Mouse (Mus musculus) neural tube, embryonic 14.5 days (tissue): ENCODE measurements around the gene Msh6. TPM values are rescaled to one million over a fixed set of nuclear protein-coding genes. Genes with fewer than 3 reads are reported as not detected.
"Not testable (repeated sequence)": the region's sequence is repeated elsewhere in the genome, so short reads cannot be mapped to it uniquely, and the experiment has no call there.

ENCODE experiments used
- ATAC-seq: fragments of 200-750 bp; cut with Nextera tagmentation; 2 replicates; pipeline ENCODE4 v1.8.0; 2017; ENCODE audit warnings: low read depth, mild to moderate bottlenecking, moderate TSS enrichment, moderate library complexity
- H3K27ac ChIP-seq: fragments of 300-500 bp; sonication (generic); 2 replicates; pipeline ENCODE4 v1.5.1; 2014; ENCODE audit warnings: low read depth, mild to moderate bottlenecking, control low read depth, low read length, moderate library complexity, mixed read lengths
- H3K27me3 ChIP-seq: fragments of 300-500 bp; sonication (generic); 2 replicates; pipeline ENCODE4 v1.6.1; 2014; ENCODE audit warnings: low read length; ENCODE audit not compliant: control insufficient read depth, insufficient read depth
- H3K36me3 ChIP-seq: fragments of 300-500 bp; sonication (generic); 2 replicates; pipeline ENCODE4 v1.6.1; 2014; ENCODE audit warnings: low read length, mixed read lengths; ENCODE audit not compliant: control insufficient read depth, insufficient read depth
- H3K4me1 ChIP-seq: fragments of 300-500 bp; sonication (generic); 2 replicates; pipeline ENCODE4 v1.6.1; 2014; ENCODE audit warnings: low read length; ENCODE audit not compliant: control insufficient read depth, insufficient read depth
- H3K4me2 ChIP-seq: fragments of 300-500 bp; sonication (generic); 2 replicates; pipeline ENCODE4 v1.6.1; 2014; ENCODE audit warnings: mild to moderate bottlenecking, low read depth, low read length, control low read depth
- H3K4me3 ChIP-seq: fragments of 300-500 bp; sonication (generic); 2 replicates; pipeline ENCODE4 v1.5.1; 2014; ENCODE audit warnings: low read depth, low read length, control low read depth, mixed read lengths
- H3K9ac ChIP-seq: fragments of 300-500 bp; sonication (generic); replicated peaks from 2 replicates; pipeline ENCODE4 v1.6.1; 2014; ENCODE audit warnings: low read depth, mild to moderate bottlenecking, control low read depth, low read length, mixed read lengths
- H3K9me3 ChIP-seq: fragments of 300-500 bp; sonication (generic); 2 replicates; pipeline ENCODE4 v1.6.1; 2016; ENCODE audit warnings: low read length; ENCODE audit not compliant: control insufficient read depth
- WGBS: fragments of 180-500 bp; shearing (Covaris S2); extraction: QIAGEN DNeasy Blood & Tissue Kit; methylation state at CpG from one replicate; pipeline ENCODE4 v1.1.7; 2014; 5-methylcytosine and 5-hydroxymethylcytosine counted together
- polyA plus RNA-seq: library from polyadenylated mRNA; unstranded; fragments of >200 nt; fragmentation: Nextera tagmentation; extraction: Ambion mirVana; gene quantifications from 2 replicates; pipeline ENCODE4 v1.2.1, GENCODE M21; 2014

The Msh6 gene
- polyA plus RNA-seq, result 28.1 and 34.5 TPM in 2 replicates

DNA sequence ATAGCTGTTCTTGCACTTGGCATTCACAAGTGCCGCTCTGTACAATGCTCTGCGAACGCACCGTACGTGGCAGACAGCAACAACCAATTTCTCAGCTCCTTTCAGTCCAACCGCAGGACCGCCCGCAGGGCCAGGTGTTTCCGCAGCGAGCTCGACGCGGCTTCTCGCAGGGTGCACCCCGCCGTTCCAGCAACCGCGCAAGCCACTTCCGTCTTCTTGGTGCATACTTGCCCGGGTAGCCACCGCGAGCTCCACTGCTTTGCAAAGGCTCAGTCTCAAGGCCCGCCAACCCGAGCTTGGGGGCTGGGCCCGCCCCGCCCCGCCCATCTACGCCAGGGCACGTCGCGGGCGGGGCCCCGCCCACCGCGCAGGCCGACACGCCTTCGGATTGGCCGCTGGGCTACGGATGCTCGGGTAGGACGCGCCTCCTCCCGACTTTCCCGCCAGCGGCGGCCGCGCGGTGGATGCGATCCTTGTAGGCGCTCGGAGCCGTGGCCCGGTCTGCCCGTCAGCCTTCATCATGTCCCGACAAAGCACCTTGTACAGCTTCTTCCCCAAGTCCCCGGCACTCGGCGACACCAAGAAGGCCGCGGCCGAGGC, at the start of gene Msh6:
Gene Msh6 (plus strand): TSS at position 434 of the 600 bp plus-strand sequence.
- H3K36me3 ChIP-seq, result 0 out of 2 replicates have a peak, but pooled peaks cover under 1% of the 10 kb centered on the region
- H3K4me1 ChIP-seq, result peaks cover 9% of the 10 kb centered on the region
- peak within 1 kb of the TSS; percentile 97 for H3K4me3 ChIP-seq
- no peaks in the 10 kb centered on the region for H3K27me3 ChIP-seq
- H3K9me3 ChIP-seq, result no peaks in the 10 kb centered on the region
- WGBS, result under 1% methylated on average over 63 of the region's 63 CpGs
- H3K9ac ChIP-seq, result peak within 1 kb of the TSS; percentile 87
- peak; percentile 99 for ATAC-seq
- H3K27ac ChIP-seq, result peak within 1 kb of the TSS; percentile 84
- H3K4me2 ChIP-seq, result peak within 1 kb of the TSS; percentile 80

DNA sequence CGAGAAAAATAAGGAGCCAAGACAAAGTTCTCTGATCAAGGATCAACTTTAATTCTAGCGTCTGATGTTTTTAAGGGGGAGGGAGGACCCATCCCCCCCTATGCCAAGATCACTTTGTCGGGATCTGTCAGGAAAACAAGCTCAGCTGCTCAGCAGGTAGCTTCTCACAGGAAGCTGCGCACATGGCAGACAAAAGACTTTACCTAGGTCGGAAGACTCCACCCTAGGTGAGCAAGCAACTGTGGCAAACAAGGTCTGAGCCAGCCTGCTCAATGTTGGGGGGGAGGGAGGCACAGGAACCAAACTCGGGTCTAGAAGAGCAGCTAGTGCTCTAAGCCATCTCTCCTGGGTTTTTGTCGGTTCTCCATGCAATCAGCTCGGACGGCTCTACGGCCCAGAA, 40.5 kb upstream of the Msh6 start:
- H3K27ac ChIP-seq, result no peak overlapping the region
- H3K4me1 ChIP-seq, result no peaks in the 10 kb centered on the region
- H3K4me3 ChIP-seq, result no peak overlapping the region
- no peak for ATAC-seq
- H3K9ac ChIP-seq, result no peak overlapping the region
- H3K4me2 ChIP-seq, result no peak overlapping the region
- no peaks in the 10 kb centered on the region for H3K36me3 ChIP-seq
- WGBS, result 88% methylated on average over 10 of the region's 10 CpGs
- H3K9me3 ChIP-seq, result no peaks in the 10 kb centered on the region
- no peaks in the 10 kb centered on the region for H3K27me3 ChIP-seq

DNA sequence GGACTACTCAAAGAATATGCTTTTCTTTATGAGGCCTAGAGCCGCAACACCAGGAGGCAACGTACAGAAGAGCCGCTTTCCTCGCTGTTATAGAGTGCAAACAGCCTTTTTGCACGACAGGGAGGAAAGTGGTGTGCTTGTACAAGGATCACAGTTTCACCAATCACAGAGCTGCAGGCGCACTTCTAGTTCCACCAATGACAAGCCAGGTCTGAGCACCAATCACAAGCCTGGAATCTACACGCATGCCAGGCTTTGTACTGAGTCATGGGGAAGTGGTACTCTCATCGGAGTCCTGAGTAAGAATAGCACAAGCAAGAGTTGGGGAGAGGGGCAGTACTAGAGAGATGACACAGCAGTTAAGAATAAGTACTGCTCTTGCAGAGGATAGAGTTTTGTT, 40.1 kb upstream of the Msh6 start:
- no peaks in the 10 kb centered on the region for H3K27me3 ChIP-seq
- no peaks in the 10 kb centered on the region for H3K9me3 ChIP-seq
- H3K9ac ChIP-seq, result no peak overlapping the region
- H3K27ac ChIP-seq, result no peak overlapping the region
- 89% methylated on average over 8 of the region's 8 CpGs for WGBS
- no peaks in the 10 kb centered on the region for H3K4me1 ChIP-seq
- H3K4me2 ChIP-seq, result no peak overlapping the region
- no peak for ATAC-seq
- no peak overlapping the region for H3K4me3 ChIP-seq
- H3K36me3 ChIP-seq, result no peaks in the 10 kb centered on the region

DNA sequence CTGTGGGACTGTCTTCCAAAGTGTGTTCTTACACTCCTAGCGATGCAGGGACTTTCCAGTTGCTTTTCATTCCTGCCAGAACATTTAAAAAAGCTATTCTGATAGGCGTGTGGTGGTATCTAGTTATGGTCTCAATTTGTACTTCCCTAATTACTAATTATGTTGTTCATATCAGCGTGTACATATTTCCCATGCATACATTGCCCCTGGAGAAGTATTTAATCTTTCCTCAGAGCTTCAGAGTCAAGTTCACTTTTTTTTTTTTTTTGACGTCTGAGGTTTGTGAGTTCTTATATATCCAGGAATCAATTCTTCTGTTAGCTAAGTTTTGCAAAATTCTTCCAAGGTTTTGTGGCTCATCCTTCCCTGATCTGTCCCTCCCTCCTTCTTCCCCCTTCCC, 38.7 kb upstream of the Msh6 start:
- WGBS, result 88% methylated on average over 4 of the region's 4 CpGs
- Histone ChIP-seq H3K9ac (no peak overlapping the region), H3K36me3 (no peaks in the 10 kb centered on the region), H3K4me2 (no peak overlapping the region), H3K9me3 (no peaks in the 10 kb centered on the region), H3K27me3 (no peaks in the 10 kb centered on the region), H3K4me1 (no peaks in the 10 kb centered on the region), H3K4me3 (no peak overlapping the region), H3K27ac (no peak overlapping the region)
- no peak for ATAC-seq

DNA sequence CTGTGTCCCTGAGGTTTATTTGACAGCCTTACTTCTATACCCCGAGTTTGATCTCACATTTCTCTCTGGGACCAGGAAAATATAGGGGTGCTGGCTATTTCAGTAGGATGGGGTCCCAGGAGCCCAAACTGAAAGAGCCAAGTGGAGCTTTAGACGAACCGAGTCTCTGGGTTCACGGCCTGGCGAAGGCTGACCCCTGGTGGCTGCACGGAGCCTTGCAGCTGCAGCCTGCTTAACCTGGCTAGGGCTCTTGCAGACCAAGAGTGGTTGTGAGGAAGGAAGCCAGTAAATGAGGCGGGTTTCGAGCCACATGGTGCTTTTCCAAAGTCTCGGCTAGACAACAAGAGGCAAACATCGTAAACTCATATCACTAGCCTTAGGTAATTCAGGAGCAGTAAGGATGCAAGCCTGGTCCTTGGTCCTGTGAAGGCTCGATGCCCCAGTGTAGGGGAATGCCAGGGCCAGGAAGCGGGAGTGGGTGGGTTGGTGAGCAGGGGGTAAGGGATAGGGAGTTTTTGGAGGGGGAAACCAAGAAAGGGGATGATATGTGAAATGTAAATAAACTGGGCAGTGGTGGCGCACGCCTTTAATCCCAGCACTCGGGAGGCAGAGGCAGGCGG, 25.8 kb upstream of the Msh6 start:
- Histone ChIP-seq H3K27me3 (no peaks in the 10 kb centered on the region), H3K4me1 (no peaks in the 10 kb centered on the region), H3K27ac (no peak overlapping the region), H3K4me3 (no peak overlapping the region), H3K4me2 (no peak overlapping the region), H3K9ac (no peak overlapping the region), H3K36me3 (no peaks in the 10 kb centered on the region), H3K9me3 (no peaks in the 10 kb centered on the region)
- WGBS, result 45% methylated on average over 16 of the region's 16 CpGs
- peak; percentile 71 for ATAC-seq

DNA sequence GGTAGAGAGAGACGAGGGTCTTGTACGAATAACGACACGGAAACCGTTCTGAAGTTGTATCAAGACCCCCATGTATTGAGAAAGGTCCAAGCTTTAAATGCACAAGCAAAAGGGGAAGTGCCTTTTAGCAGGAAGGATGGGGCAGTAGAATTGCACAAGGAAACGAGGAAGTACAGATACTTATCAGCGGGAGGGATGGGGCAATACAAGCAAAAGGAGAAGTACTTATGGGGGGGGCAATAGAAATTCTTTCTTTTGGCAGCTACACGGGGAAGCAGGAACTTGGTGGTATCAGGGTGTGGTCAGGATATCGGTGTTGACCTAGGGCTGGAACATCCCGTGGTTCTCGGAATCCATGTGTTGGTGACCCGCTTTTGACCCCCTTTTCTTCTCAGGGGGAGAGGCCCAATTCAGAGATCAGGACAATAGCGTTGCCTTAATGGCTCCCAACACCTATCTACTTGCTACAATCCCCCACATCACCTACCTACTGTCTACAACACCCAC, 20.2 kb upstream of the Msh6 start:
- ATAC-seq, result not testable (repeated sequence)

DNA sequence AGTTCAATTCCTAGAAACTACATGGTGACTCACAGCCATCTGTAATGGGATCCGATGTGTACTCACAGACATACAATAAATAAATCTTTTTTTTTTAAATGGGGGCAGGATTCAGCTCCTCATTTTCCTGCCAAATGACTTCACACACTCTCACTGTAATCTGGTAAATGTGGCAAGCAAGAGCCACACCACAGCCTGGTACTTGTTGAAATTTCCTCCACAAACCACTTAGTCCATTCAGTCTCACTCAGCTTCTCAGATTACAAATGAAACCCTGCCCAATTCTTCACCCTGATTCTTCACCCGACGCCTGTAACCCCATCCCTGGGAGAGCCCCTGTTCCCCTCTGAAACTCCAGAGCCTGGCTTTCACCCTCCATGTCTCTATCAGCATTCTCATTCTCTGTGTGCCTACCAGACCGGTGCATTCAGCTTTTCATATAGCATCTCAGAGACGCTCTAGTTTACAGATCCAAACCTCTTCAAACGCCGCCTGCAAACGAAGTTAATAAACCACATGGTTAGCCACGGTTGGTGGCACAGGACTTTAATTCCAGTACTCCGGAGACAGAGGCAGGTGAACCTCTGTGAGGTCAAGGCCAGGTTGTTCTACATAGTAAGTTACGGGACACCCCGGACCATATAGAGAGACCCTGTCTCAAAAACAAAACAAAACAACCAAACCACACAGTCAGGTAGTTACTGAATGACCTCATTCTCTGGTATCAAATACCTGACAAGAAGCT, 17.6 kb upstream of the Msh6 start:
- Histone ChIP-seq H3K27ac (no peak overlapping the region), H3K9ac (no peak overlapping the region), H3K4me2 (no peak overlapping the region), H3K4me1 (no peaks in the 10 kb centered on the region), H3K27me3 (no peaks in the 10 kb centered on the region), H3K4me3 (no peak overlapping the region), H3K36me3 (no peaks in the 10 kb centered on the region), H3K9me3 (no peaks in the 10 kb centered on the region)
- ATAC-seq, result no peak
- WGBS, result 80% methylated on average over 12 of the region's 12 CpGs

More for the DNA sequence above, 20.2 kb upstream of the Msh6 start:
- not testable (repeated sequence) for H3K36me3 ChIP-seq, H3K4me1 ChIP-seq, H3K27ac ChIP-seq, H3K27me3 ChIP-seq, H3K9me3 ChIP-seq, H3K9ac ChIP-seq, H3K4me3 ChIP-seq, H3K4me2 ChIP-seq
- WGBS, result 84% methylated on average over 13 of the region's 13 CpGs

DNA sequence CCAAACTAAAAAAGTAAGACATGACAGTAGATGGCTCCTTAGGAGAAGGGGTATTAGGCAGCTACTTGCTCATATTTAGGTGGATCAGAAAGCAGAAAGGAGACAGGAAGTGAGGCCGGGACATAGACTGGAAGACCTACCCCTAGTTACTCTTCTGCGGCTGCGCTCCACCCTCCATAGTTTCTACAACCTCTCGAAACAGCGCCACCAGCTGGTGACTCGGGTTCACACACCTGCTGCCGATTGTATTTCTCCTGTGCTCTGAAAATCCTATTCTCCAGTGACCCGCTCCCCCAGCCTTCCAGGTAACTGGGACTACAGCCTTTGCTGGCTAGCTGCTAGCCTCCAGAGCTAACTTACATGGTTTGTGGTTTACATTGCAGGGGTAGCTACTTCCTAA, 16.6 kb upstream of the Msh6 start:
- Histone ChIP-seq H3K27me3 (no peaks in the 10 kb centered on the region), H3K9me3 (no peaks in the 10 kb centered on the region), H3K36me3 (no peaks in the 10 kb centered on the region), H3K4me3 (no peak overlapping the region), H3K4me2 (no peak overlapping the region), H3K27ac (no peak overlapping the region), H3K9ac (no peak overlapping the region), H3K4me1 (no peaks in the 10 kb centered on the region)
- no peak for ATAC-seq
- 54% methylated on average over 8 of the region's 8 CpGs for WGBS

DNA sequence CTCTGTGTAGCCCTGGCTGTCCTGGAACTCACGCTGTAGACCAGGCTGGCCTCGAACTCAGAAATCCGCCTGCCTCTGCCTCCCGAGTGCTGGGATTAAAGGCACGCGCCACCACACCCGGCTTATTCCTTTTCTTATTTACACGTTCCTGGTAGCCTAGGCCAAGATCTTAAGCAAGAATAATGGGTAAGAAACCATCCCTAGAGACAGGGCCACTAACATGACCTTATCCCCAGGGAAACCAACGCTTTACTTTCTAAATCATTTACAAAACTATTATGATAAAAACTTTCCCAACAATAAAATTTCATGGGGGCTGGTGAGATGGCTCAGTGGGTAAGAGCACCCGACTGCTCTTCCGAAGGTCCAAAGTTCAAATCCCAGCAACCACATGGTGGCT, 15.5 kb upstream of the Msh6 start:
- not testable (repeated sequence) for H3K27me3 ChIP-seq, H3K36me3 ChIP-seq, H3K4me2 ChIP-seq, H3K4me1 ChIP-seq, ATAC-seq, H3K27ac ChIP-seq, H3K9ac ChIP-seq, H3K4me3 ChIP-seq, H3K9me3 ChIP-seq
- 94% methylated on average over 11 of the region's 11 CpGs for WGBS
